Mouse (Mus musculus) bone marrow, adult 2 months (tissue): ENCODE measurements around the gene Foxa3. TPM values are rescaled to one million over a fixed set of nuclear protein-coding genes. Genes with fewer than 3 reads are reported as not detected.

ENCODE experiments used
- H3K27ac ChIP-seq: fragments of 200-500 bp; 2 replicates; pipeline ENCODE4 v1.5.1; 2012; ENCODE audit warnings: low read depth, mild to moderate bottlenecking, control low read depth, inconsistent platforms, low read length; ENCODE audit not compliant: control insufficient read depth, poor library complexity, insufficient read depth
- H3K4me1 ChIP-seq: fragments of 200-500 bp; 2 replicates; pipeline ENCODE4 v1.6.1; 2011; ENCODE audit warnings: low read length; ENCODE audit not compliant: control insufficient read depth, insufficient read depth
- H3K4me3 ChIP-seq: fragments of 200-500 bp; replicated peaks from 2 replicates; pipeline ENCODE3; 2011; ENCODE audit warnings: mild to moderate bottlenecking, low read depth, low read length, control low read depth; ENCODE audit not compliant: control insufficient read depth
- CTCF ChIP-seq: fragments of 200-500 bp; IDR thresholded peaks from 2 replicates; pipeline ENCODE4 v1.5.1; 2011; ENCODE audit warnings: low read length, control low read depth; ENCODE audit not compliant: control insufficient read depth, insufficient read depth
- POLR2A ChIP-seq: fragments of 200-500 bp; IDR thresholded peaks from 2 replicates; pipeline ENCODE4 v1.6.1; 2011; ENCODE audit warnings: low read depth, mild to moderate bottlenecking, control low read depth, low read length, borderline replicate concordance; ENCODE audit not compliant: control insufficient read depth
- WGBS: fragments of 180-500 bp; shearing (Covaris S2); methylation state at CpG from one replicate; pipeline ENCODE4 v1.1.7; 2018; 5-methylcytosine and 5-hydroxymethylcytosine counted together
- polyA plus RNA-seq: library from polyadenylated mRNA; stranded (reverse); fragments of >200 nt; gene quantifications from 2 replicates; pipeline ENCODE4 v1.2.4, GENCODE M21; 2011; ENCODE audit warnings: low replicate concordance; ENCODE audit not compliant: missing spikeins, insufficient read depth, insufficient read length

The Foxa3 gene
- polyA plus RNA-seq, 1 experiment = not detected

DNA sequence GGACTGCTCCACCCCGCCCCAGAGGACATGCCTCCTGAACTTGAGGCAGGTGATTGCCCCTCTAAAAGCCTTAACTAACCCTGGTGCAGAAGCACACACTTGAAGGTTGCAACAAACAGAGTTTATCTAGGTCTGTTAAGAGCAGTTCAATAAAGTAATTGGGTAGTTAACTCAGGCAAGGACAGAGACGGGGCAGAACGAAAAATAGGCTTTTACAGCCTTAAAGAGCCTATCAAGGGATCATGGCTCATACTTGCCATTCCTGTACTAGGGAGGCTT lies 21.6 kb downstream of the Foxa3 start:
- H3K4me1 ChIP-seq = no peaks in the 10 kb centered on the region; the same call in 1 of the 2 replicates
- 62% methylated on average over 3 of the region's 3 CpGs for WGBS
- TF ChIP-seq CTCF = no peak
- no peak for TF ChIP-seq POLR2A
- peak overlapping the region; percentile 60; the same call in 1 of the 2 replicates for H3K27ac ChIP-seq
- H3K4me3 ChIP-seq = no peak overlapping the region

DNA sequence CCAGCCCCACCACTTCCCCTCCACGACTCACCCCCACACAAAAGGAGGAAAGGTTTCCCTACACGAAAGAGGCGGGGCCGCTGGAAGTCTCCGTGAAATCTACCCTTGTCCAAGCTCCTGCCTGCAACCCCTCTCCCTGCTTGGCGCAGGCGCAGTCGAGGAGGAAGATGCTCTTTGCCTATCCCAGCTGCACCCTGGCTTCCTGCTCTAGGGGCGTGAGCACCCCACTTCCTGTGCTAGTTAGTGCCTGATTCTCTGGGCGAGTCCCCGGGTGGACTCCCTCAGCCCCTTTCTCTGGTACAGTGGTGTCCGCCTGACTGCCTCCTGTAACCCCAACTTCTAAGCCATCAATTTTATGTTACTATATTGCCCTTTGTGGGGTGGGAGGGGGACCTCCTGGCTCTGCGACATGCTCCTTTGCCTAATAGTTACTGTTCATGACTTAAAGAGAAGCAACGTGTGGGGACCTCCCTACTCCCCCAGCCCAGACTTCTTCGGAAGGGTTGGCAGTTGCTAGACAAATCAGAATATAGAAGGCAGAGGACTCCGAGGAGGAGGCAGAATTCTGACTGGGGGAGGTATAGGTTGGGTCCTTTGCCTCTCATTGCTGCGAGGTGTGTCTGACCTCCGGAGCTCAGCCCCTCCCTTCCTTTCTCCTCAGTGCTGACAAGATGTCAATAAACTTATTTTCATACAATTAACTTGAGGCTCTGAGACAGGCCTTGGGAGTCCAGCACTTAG lies 22.1 kb downstream of the Foxa3 start:
- H3K4me3 ChIP-seq = peak overlapping the region; percentile 59
- H3K27ac ChIP-seq = peak overlapping the region; percentile 60
- no peaks in the 10 kb centered on the region; the same call in 1 of the 2 replicates for H3K4me1 ChIP-seq
- WGBS = 2% methylated on average over 18 of the region's 18 CpGs
- TF ChIP-seq POLR2A (peak; percentile 86; the same call in 1 of the 2 replicates), CTCF (no peak)

DNA sequence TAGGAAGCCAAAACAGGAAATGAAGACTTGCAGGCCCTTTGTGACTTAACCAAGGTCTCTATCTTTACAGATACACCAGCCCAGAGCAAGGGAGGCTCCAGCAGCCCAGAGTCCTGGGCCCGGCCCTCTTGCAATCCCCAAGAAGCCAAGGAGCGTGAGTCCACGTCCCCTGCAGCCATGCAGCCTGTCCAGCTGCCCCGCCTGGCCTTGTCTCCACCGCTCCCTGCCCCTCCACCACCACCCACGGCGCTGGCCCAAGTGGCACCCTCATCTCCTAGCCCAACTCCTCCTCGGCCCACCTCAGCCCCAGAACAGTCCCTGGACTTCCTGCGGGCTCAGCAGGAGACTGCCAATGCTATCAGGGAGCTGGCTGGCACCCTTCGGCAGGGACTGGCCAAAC lies 22.9 kb downstream of the Foxa3 start:
- TF ChIP-seq POLR2A = peak; percentile 20; the same call in 1 of the 2 replicates
- TF ChIP-seq CTCF = no peak
- H3K4me1 ChIP-seq = no peaks in the 10 kb centered on the region; the same call in 1 of the 2 replicates
- 24% methylated on average over 10 of the region's 10 CpGs for WGBS
- peak overlapping the region; percentile 59 for H3K4me3 ChIP-seq
- peak overlapping the region; percentile 47 for H3K27ac ChIP-seq

DNA sequence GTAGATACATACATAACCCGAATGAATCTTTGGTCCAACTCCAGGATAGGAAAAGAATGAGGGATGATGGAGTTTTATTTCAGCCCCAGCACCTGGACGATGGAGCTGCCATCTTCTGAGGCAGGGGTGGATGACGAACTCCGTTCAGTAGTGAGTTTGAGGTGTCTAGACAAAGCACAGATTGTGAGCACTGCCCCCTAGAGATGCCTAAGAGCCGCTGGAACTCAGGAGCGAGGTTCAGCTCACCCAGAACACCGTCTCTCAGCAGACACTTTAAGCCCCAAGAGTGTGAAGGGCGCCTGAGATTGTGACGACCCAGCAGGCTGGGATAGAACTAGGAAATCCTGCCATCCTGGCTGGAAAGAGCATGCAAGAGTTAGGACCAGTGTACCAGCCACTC lies 24.5 kb downstream of the Foxa3 start:
- 71% methylated on average over 9 of the region's 9 CpGs for WGBS

DNA sequence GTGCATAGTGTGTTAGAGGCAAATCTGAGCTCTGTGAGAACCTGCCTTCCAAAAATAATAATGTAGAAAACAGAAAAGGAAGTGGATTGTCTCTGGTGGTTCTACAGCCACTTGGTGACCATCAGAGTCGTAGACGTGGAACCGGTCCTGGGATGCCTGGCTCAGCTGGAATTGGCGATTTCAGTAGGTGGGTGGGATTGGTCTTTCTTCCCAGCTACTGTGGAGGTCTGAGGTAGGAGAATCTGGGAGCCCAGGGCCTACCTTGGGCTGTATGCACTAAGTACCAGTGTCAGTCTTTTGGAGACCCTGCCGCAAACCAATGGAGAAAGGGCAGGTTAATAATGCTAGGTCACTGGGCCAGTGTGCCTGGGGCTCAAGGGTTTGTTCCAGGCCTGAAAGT lies 30.3 kb downstream of the Foxa3 start:
- no peak overlapping the region for H3K27ac ChIP-seq
- TF ChIP-seq POLR2A = no peak
- TF ChIP-seq CTCF = no peak
- H3K4me3 ChIP-seq = no peak overlapping the region
- 92% methylated on average over 5 of the region's 5 CpGs for WGBS
- H3K4me1 ChIP-seq = no peaks in the 10 kb centered on the region; the same call in 1 of the 2 replicates

More for the DNA sequence above, 24.5 kb downstream of the Foxa3 start:
- H3K4me3 ChIP-seq = no peak overlapping the region
- H3K4me1 ChIP-seq = no peaks in the 10 kb centered on the region; the same call in 1 of the 2 replicates
- H3K27ac ChIP-seq = no peak overlapping the region
- TF ChIP-seq POLR2A (no peak), CTCF (no peak)

DNA sequence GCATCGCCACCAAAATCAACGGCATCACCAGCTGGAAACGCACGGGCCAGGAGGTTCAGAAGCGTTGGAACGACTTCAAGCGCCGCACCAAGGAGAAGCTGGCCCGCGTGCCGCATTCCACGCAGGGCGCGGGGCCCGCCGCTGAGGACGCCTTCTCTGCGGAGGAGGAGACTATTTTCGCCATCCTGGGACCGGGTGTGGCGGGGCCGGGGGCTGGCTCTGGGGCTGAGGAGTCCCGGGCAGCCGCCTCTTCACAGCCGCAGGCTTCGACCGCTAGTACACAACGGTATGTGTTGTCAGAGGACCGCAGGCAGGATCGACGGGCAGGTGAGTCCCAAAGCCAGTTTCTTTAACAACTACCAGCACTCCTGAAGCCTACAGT lies 31.1 kb downstream of the Foxa3 start:
- 5% methylated on average over 31 of the region's 31 CpGs for WGBS
- no peaks in the 10 kb centered on the region; the same call in 1 of the 2 replicates for H3K4me1 ChIP-seq
- no peak overlapping the region for H3K27ac ChIP-seq
- peak overlapping the region; percentile 9 for H3K4me3 ChIP-seq
- TF ChIP-seq CTCF (no peak), POLR2A (no peak)

DNA sequence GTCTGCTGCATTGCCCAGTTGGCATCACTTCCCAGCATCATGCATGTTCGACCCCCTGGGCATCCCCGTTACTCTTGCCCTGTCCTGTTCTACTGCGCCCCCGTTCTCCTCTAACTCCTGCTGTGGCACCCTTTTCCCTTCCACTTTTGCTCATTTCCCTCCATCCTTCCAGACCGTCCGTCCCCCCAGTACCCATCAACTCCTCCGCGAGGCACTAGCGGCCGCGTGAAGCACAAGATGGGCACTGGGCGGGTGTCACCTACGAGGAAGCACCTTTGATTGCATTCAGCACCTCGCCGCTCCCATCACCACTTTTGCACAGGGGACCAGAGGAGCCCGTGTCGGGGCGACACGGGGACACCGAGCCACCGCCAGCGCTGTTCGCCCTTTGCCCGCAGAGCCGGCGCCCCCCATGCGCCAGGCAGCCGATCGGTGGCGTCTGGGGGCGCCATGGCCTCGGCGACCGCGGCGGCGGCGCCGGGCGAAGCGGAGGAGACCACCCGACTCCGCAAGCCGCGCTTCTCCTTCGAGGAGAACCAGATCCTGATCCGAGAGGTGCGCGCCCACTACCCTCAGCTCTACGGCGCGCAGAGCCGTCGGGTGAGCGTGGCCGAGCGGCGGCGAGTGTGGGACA lies 31.6 kb downstream of the Foxa3 start:
- TF ChIP-seq CTCF (no peak), POLR2A (no peak)
- WGBS = 3% methylated on average over 59 of the region's 59 CpGs
- H3K4me3 ChIP-seq = peak overlapping the region; percentile 22
- H3K27ac ChIP-seq = no peak overlapping the region
- H3K4me1 ChIP-seq = no peaks in the 10 kb centered on the region; the same call in 1 of the 2 replicates

DNA sequence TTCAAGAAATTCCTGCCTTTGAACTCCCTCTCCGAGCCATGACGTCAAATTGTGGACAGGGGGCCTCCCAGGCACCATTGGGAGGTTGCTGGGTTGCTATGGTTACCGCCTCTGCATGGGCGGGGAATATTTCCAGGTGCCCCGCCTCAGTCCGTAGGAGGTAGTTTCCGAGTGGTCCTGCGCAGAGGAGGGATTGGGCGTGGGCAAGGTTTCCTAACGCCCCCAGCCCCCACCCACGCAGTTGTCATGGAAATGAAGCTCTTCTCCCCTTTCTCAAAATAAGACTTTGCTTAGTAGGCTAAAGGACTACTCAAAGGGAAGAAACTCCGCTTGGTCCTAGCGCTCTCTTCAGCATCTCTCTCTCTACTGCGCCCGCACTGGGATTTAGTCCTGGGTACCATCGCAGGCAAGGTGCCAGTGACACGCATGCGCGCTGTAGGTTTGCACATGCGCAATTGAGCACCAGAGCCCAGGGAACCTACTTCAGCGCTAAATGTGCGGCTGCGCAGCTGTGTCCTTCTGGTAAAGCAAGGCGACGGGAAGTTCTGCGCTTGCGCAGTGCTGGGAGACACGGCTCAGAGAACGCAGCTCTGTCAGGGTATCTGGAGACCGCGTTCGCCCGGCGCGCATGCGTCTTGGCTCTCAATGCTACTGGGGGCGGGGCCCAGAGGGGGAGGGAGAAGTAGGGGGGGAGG lies 32.6 kb downstream of the Foxa3 start, which contains the start of gene Mypop:
Mypop (plus strand) TSS at position 645 of the 695 bp plus-strand sequence.
- no peak within 1 kb of the TSS for H3K27ac ChIP-seq
- no peak for TF ChIP-seq POLR2A
- no peak for TF ChIP-seq CTCF
- H3K4me1 ChIP-seq = no peaks in the 10 kb centered on the region; the same call in 1 of the 2 replicates
- peak within 1 kb of the TSS; percentile 22 for H3K4me3 ChIP-seq
- WGBS = under 1% methylated on average over 37 of the region's 37 CpGs
